Mouse (Mus musculus): ENCODE results near the gene Dnmt3a.

Gene Dnmt3a

GRCm38 (mm10) chr12:3915852-3916251, 110.0 kb downstream of the Dnmt3a start:
- TF ChIP-seq GATA4 (IDR thresholded peaks at IDR 0.05; ENCODE audit: insufficient replicate concordance, low read length), result no peak

- no peak for TF ChIP-seq GATA4 (IDR thresholded peaks at IDR 0.05; ENCODE audit: insufficient replicate concordance, low read length)
Observed at GRCm38 (mm10) chr12:3917668-3918341, 112.0 kb downstream of the Dnmt3a start.

- no peak for TF ChIP-seq GATA4 (IDR thresholded peaks at IDR 0.05; ENCODE audit: insufficient replicate concordance, low read length)
Observed at GRCm38 (mm10) chr12:3918577-3918976, 112.8 kb downstream of the Dnmt3a start.

- no peak for TF ChIP-seq GATA4 (IDR thresholded peaks at IDR 0.05; ENCODE audit: insufficient replicate concordance, low read length)
Observed at GRCm38 (mm10) chr12:3919423-3919822, 113.6 kb downstream of the Dnmt3a start.

GRCm38 (mm10) chr12:3926127-3926526, 120.3 kb downstream of the Dnmt3a start:
- no peak for TF ChIP-seq GATA4 (IDR thresholded peaks at IDR 0.05; ENCODE audit: insufficient replicate concordance, low read length)

GRCm38 (mm10) chr12:3928841-3929240, 123.0 kb downstream of the Dnmt3a start:
- TF ChIP-seq GATA4 (IDR thresholded peaks at IDR 0.05; ENCODE audit: insufficient replicate concordance, low read length), result no peak

- TF ChIP-seq GATA4 (IDR thresholded peaks at IDR 0.05; ENCODE audit: insufficient replicate concordance, low read length), result no peak
Observed at GRCm38 (mm10) chr12:3942026-3942425, 136.2 kb downstream of the Dnmt3a start.

- no peak for TF ChIP-seq GATA4 (IDR thresholded peaks at IDR 0.05; ENCODE audit: insufficient replicate concordance, low read length)
Observed at GRCm38 (mm10) chr12:3944454-3945073, 138.8 kb downstream of the Dnmt3a start.

GRCm38 (mm10) chr12:3947503-3947902, 141.7 kb downstream of the Dnmt3a start:
- TF ChIP-seq GATA4 (IDR thresholded peaks at IDR 0.05; ENCODE audit: insufficient replicate concordance, low read length), result no peak

GRCm38 (mm10) chr12:3954651-3955050, 148.8 kb downstream of the Dnmt3a start, which contains the start of gene Pomc:
Gene Pomc, plus strand, starts transcription at chr12:3954951.
- TF ChIP-seq GATA4 (IDR thresholded peaks at IDR 0.05; ENCODE audit: insufficient replicate concordance, low read length), result no peak

- no peak for TF ChIP-seq GATA4 (IDR thresholded peaks at IDR 0.05; ENCODE audit: insufficient replicate concordance, low read length)
Observed at GRCm38 (mm10) chr12:3955371-3955770, 149.6 kb downstream of the Dnmt3a start.

GRCm38 (mm10) chr12:3956351-3956750, 150.5 kb downstream of the Dnmt3a start:
- TF ChIP-seq GATA4 (IDR thresholded peaks at IDR 0.05; ENCODE audit: insufficient replicate concordance, low read length), result no peak

- TF ChIP-seq GATA4 (IDR thresholded peaks at IDR 0.05; ENCODE audit: insufficient replicate concordance, low read length), result peak; percentile 64; the same call in 1 of the 2 replicates
Observed at GRCm38 (mm10) chr12:3959791-3960543, 154.2 kb downstream of the Dnmt3a start.

- no peak for TF ChIP-seq GATA4 (IDR thresholded peaks at IDR 0.05; ENCODE audit: insufficient replicate concordance, low read length)
Observed at GRCm38 (mm10) chr12:3960553-3960952, 154.7 kb downstream of the Dnmt3a start.
